Mouse (Mus musculus) thymus, adult 2 months (tissue): Measurements from ENCODE around the gene Mphosph6.

Experiments used
- CTCF ChIP-seq: fragments of 200-500 bp; IDR thresholded peaks from 2 replicates; pipeline ENCODE4 v1.5.1; 2012; ENCODE audit warnings: mild to moderate bottlenecking, control low read depth, low read length, moderate library complexity, borderline replicate concordance; ENCODE audit not compliant: control insufficient read depth, poor library complexity, insufficient read depth; ENCODE audit errors: extremely low read depth
- POLR2A ChIP-seq: fragments of 200-500 bp; IDR thresholded peaks from 2 replicates; pipeline ENCODE4 v1.6.1; 2012; ENCODE audit warnings: mild to moderate bottlenecking, low read length, control low read depth, moderate library complexity; ENCODE audit not compliant: control insufficient read depth, poor library complexity, insufficient read depth; ENCODE audit errors: extremely low read depth

GRCm38 (mm10) chr8:117792616-117793144 lies 9.1 kb downstream of the Mphosph6 start:
- TF ChIP-seq POLR2A = no peak
- TF ChIP-seq CTCF = no peak
